Mouse (Mus musculus) ES-E14 (cell line): ENCODE measurements around the gene Cmtm5. TPM values are rescaled to one million over a fixed set of nuclear protein-coding genes. Genes with fewer than 3 reads are reported as not detected.
A peak's percentile ranks its signal among the peaks of the same experiment; 100 is the strongest.

Experiments used
- DNase-seq: peaks from one replicate; pipeline ENCODE4 v3.0.0-alpha.2; 2013; ENCODE audit warnings: low read depth, low spot score
- H3K27ac ChIP-seq: 2 replicates; pipeline ENCODE4 v1.5.1; 2012; ENCODE audit warnings: low read depth, mild to moderate bottlenecking, low read length, moderate library complexity, mixed read lengths; ENCODE audit not compliant: poor library complexity, insufficient read depth, severe bottlenecking
- H3K36me3 ChIP-seq: 2 replicates; pipeline ENCODE4 v1.6.1; 2012; ENCODE audit warnings: mild to moderate bottlenecking, low read length, moderate library complexity, mixed read lengths; ENCODE audit not compliant: control insufficient read depth, poor library complexity, insufficient read depth, severe bottlenecking
- H3K4me1 ChIP-seq, 2 experiments: fragments of 150-350 bp in 1 of 2; sonication (generic) in 1 of 2; 2 replicates each; pipeline ENCODE4 v1.6.1; 2012; ENCODE audit warnings: low read length in 2 of 2, mild to moderate bottlenecking in 1 of 2, mixed read lengths in 1 of 2; ENCODE audit not compliant: control insufficient read depth in 2 of 2, insufficient read depth in 2 of 2, poor library complexity in 1 of 2
- H3K4me3 ChIP-seq, 2 experiments: fragments of 150-350 bp in 1 of 2; sonication (generic) in 1 of 2; 2 replicates each; pipeline ENCODE4 v1.5.1; 2012; ENCODE audit warnings: low read length in 2 of 2, low read depth in 1 of 2, mild to moderate bottlenecking in 1 of 2, mixed read lengths in 1 of 2; ENCODE audit not compliant: insufficient read depth in 1 of 2, poor library complexity in 1 of 2, severe bottlenecking in 1 of 2
- H3K9ac ChIP-seq: 2 replicates; pipeline ENCODE4 v1.6.1; 2012; ENCODE audit warnings: low read depth, mild to moderate bottlenecking, low read length, mixed read lengths; ENCODE audit not compliant: poor library complexity, insufficient read depth, severe bottlenecking
- H3K9me3 ChIP-seq: fragments of 150-350 bp; sonication (generic); 2 replicates; pipeline ENCODE4 v1.6.1; 2012; ENCODE audit warnings: low read depth, mild to moderate bottlenecking, low read length; ENCODE audit not compliant: control insufficient read depth, insufficient read depth
- CHD2 ChIP-seq: IDR thresholded peaks from 2 replicates; pipeline ENCODE4 v1.6.1; 2014; ENCODE audit warnings: mild to moderate bottlenecking, low read depth, low read length, inconsistent platforms
- HCFC1 ChIP-seq: IDR thresholded peaks from 2 replicates; pipeline ENCODE4 v1.6.1; 2012; ENCODE audit warnings: low read length, inconsistent platforms, borderline replicate concordance; ENCODE audit not compliant: insufficient read depth
- MAFK ChIP-seq: IDR thresholded peaks from 2 replicates; pipeline ENCODE4 v1.6.1; 2014; ENCODE audit warnings: mild to moderate bottlenecking, low read depth, low read length, inconsistent platforms; ENCODE audit not compliant: insufficient read depth
- ZC3H11A ChIP-seq: IDR thresholded peaks from 2 replicates; pipeline ENCODE4 v1.6.1; 2012; ENCODE audit warnings: low read depth, mild to moderate bottlenecking, inconsistent platforms, low read length, borderline replicate concordance
- ZNF384 ChIP-seq: IDR thresholded peaks from 2 replicates; pipeline ENCODE4 v1.6.1; 2012; ENCODE audit warnings: low read depth, low read length, inconsistent platforms
- in situ Hi-C, 2 experiments: fragments of 600-800 bp; cut with MboI; formaldehyde crosslinking; loops; one replicate each; pipeline ENCODE4 v1.15.1; 2025; ENCODE audit warnings: low sequenced_read_pairs in 2 of 2, inconsistent platforms in 1 of 2; ENCODE audit not compliant: unreplicated experiment in 2 of 2
- total RNA-seq: library from RNA; depleted of rRNA; stranded (reverse); fragments of 300-350 nt; gene quantifications from 2 replicates; pipeline ENCODE4 v1.2.3, GENCODE M21; 2012

Cmtm5 gene
- total RNA-seq, 1 experiment, result not detected

- in situ Hi-C loops, result no loop called here
- H3K27ac ChIP-seq, result peak overlapping the region; percentile 58
- TF ChIP-seq ZC3H11A (no peak), MAFK (no peak), ZNF384 (no peak), CHD2 (no peak), HCFC1 (no peak)
- H3K9ac ChIP-seq, result no peak overlapping the region
- DNase-seq, result no peak
- H3K4me1 ChIP-seq, result peaks cover 10 to 21% of the 10 kb centered on the region in 2 experiments; a peak in 3 of 4 replicates
- no peaks in the 10 kb centered on the region for H3K36me3 ChIP-seq
- H3K9me3 ChIP-seq, result no peaks in the 10 kb centered on the region
- H3K4me3 ChIP-seq, result no peak overlapping the region
These were observed 6.3 kb upstream of the Cmtm5 start for GRCm38 (mm10) chr14:54929801-54930200.

GRCm38 (mm10) chr14:54930431-54930830 is 5.6 kb upstream of the Cmtm5 start:
- Histone ChIP-seq H3K27ac (peak overlapping the region; percentile 58; the same call in 1 of the 2 replicates), H3K4me1 (peaks cover 10 to 23% of the 10 kb centered on the region in 2 experiments; a peak in 3 of 4 replicates), H3K9ac (no peak overlapping the region), H3K4me3 (no peak overlapping the region), H3K9me3 (no peaks in the 10 kb centered on the region), H3K36me3 (no peaks in the 10 kb centered on the region)
- no peak for TF ChIP-seq ZNF384
- TF ChIP-seq ZC3H11A, result no peak
- no peak for TF ChIP-seq CHD2
- TF ChIP-seq MAFK, result no peak
- no peak for TF ChIP-seq HCFC1
- in situ Hi-C loops, result no loop called here
- DNase-seq, result no peak

GRCm38 (mm10) chr14:54932645-54933150 is 3.4 kb upstream of the Cmtm5 start, which contains the start of gene Il25:
Gene Il25, plus strand, starts transcription at chr14:54932695.
- no peak for TF ChIP-seq CHD2
- TF ChIP-seq ZC3H11A, result no peak
- TF ChIP-seq HCFC1, result no peak
- TF ChIP-seq ZNF384, result no peak
- no peak for TF ChIP-seq MAFK
- Histone ChIP-seq H3K9me3 (no peaks in the 10 kb centered on the region), H3K4me1 (peaks cover 11 to 25% of the 10 kb centered on the region in 2 experiments; a peak in 3 of 4 replicates), H3K36me3 (no peaks in the 10 kb centered on the region), H3K9ac (no peak within 1 kb of the TSS), H3K27ac (no peak within 1 kb of the TSS), H3K4me3 (no peak within 1 kb of the TSS)
- DNase-seq, result no peak
- in situ Hi-C loops, result no loop called here

- H3K9me3 ChIP-seq, result no peaks in the 10 kb centered on the region
- H3K27ac ChIP-seq, result no peak overlapping the region
- TF ChIP-seq HCFC1, result no peak
- TF ChIP-seq CHD2, result no peak
- TF ChIP-seq ZC3H11A, result no peak
- TF ChIP-seq ZNF384, result no peak
- TF ChIP-seq MAFK, result no peak
- in situ Hi-C loops, result no loop called here
- peaks cover 5 to 18% of the 10 kb centered on the region in 2 experiments; a peak in 2 of 4 replicates for H3K4me1 ChIP-seq
- no peak for DNase-seq
- H3K4me3 ChIP-seq, result no peak overlapping the region
- H3K9ac ChIP-seq, result no peak overlapping the region
- no peaks in the 10 kb centered on the region for H3K36me3 ChIP-seq
These were observed 735 bp downstream of the Cmtm5 start for GRCm38 (mm10) chr14:54936831-54937160.
